Mouse (Mus musculus): ENCODE data around the gene Acap1.

Gene Acap1

GRCm38 (mm10) chr11:69837952-69838713 is 57.2 kb downstream of the Acap1 start, which contains the start of gene Tmem256:
Gene Tmem256, plus strand, starts transcription at chr11:69838514.
- DNase-seq (ENCODE audit: low read depth, low spot score), result peak; percentile 99

GRCm38 (mm10) chr11:69837604-69837951 is 57.8 kb downstream of the Acap1 start, which contains the start of gene Nlgn2:
Gene Nlgn2, minus strand, starts transcription at chr11:69837784.
- DNase-seq (ENCODE audit: low read depth, low spot score), result no peak

- DNase-seq (ENCODE audit: low read depth, low spot score), result peak; percentile 23
Observed at GRCm38 (mm10) chr11:69836703-69837576, 58.4 kb downstream of the Acap1 start.

GRCm38 (mm10) chr11:69835966-69836335 is 59.4 kb downstream of the Acap1 start:
- no peak for DNase-seq (ENCODE audit: low read depth, low spot score)

- no peak for DNase-seq (ENCODE audit: low read depth, low spot score)
Observed at GRCm38 (mm10) chr11:69835326-69835965, 59.9 kb downstream of the Acap1 start.

- no peak for DNase-seq (ENCODE audit: low read depth, low spot score)
Observed at GRCm38 (mm10) chr11:69834001-69834549, 61.3 kb downstream of the Acap1 start.

- DNase-seq (ENCODE audit: low read depth, low spot score), result no peak
Observed at GRCm38 (mm10) chr11:69833554-69833953, 61.8 kb downstream of the Acap1 start.
